Mouse (Mus musculus) cerebellum, adult 2 months (tissue): ENCODE measurements at regions not wholly inside any gene's neighbourhood (a gene's known extent, or its start where the extent isn't known, plus 50 kb on each side); places are given as distances from the start of the nearest gene placed in this dataset.
A peak's percentile ranks its signal among the peaks of the same experiment; 100 is the strongest.

ENCODE experiments used
- DNase-seq, 2 experiments: peaks; one replicate each; pipeline ENCODE4 v3.0.0; 2021
- H3K27ac ChIP-seq: fragments of 200-500 bp; 2 replicates; pipeline ENCODE4 v1.5.1; 2012; ENCODE audit warnings: low read length, control low read depth, inconsistent platforms; ENCODE audit not compliant: insufficient read depth
- H3K27me3 ChIP-seq: fragments of 200-500 bp; 2 replicates; pipeline ENCODE4 v1.6.1; 2012; ENCODE audit warnings: inconsistent platforms, mild to moderate bottlenecking, low read length, moderate library complexity; ENCODE audit not compliant: control insufficient read depth, insufficient read depth
- H3K4me1 ChIP-seq: fragments of 200-500 bp; 2 replicates; pipeline ENCODE4 v1.6.1; 2011; ENCODE audit warnings: low read length; ENCODE audit not compliant: control insufficient read depth, insufficient read depth
- H3K4me3 ChIP-seq: fragments of 200-500 bp; replicated peaks from 2 replicates; pipeline ENCODE3; 2011; ENCODE audit warnings: mild to moderate bottlenecking, low read depth, low read length, control low read depth; ENCODE audit not compliant: insufficient read depth
- CTCF ChIP-seq: fragments of 200-500 bp; IDR thresholded peaks from 2 replicates; pipeline ENCODE4 v1.5.1; 2011; ENCODE audit warnings: low read depth, mild to moderate bottlenecking, control low read depth, low read length, moderate library complexity, borderline replicate concordance; ENCODE audit not compliant: insufficient read depth
- POLR2A ChIP-seq: fragments of 200-500 bp; IDR thresholded peaks from 2 replicates; pipeline ENCODE4 v1.6.1; 2011; ENCODE audit warnings: low read length, control low read depth, borderline replicate concordance; ENCODE audit not compliant: insufficient read depth
- WGBS: fragments of 180-500 bp; shearing (Covaris S2); methylation state at CpG from one replicate; pipeline ENCODE4 v1.1.7; 2018; 5-methylcytosine and 5-hydroxymethylcytosine counted together

- no peak for DNase-seq
- Histone ChIP-seq H3K4me1 (peaks cover 16% of the 10 kb centered on the region), H3K4me3 (no peak overlapping the region), H3K27ac (no peak overlapping the region), H3K27me3 (no peaks in the 10 kb centered on the region)
- WGBS, result 52% methylated on average over 14 of the region's 14 CpGs
- TF ChIP-seq CTCF, result no peak
- TF ChIP-seq POLR2A, result no peak
Observed at GRCm38 (mm10) chr8:93730738-93731700, 78.7 kb upstream of the Gnao1 start.

- H3K27me3 ChIP-seq, result no peaks in the 10 kb centered on the region
- WGBS, result 54% methylated on average over 4 of the region's 4 CpGs
- TF ChIP-seq POLR2A (no peak), CTCF (no peak)
- H3K4me1 ChIP-seq, result peaks cover 14% of the 10 kb centered on the region
- H3K4me3 ChIP-seq, result no peak overlapping the region
- no peak overlapping the region for H3K27ac ChIP-seq
- peak; percentile 31 to 58 for DNase-seq
Observed at GRCm38 (mm10) chr8:93734818-93735217, 74.9 kb upstream of the Gnao1 start.

DNA sequence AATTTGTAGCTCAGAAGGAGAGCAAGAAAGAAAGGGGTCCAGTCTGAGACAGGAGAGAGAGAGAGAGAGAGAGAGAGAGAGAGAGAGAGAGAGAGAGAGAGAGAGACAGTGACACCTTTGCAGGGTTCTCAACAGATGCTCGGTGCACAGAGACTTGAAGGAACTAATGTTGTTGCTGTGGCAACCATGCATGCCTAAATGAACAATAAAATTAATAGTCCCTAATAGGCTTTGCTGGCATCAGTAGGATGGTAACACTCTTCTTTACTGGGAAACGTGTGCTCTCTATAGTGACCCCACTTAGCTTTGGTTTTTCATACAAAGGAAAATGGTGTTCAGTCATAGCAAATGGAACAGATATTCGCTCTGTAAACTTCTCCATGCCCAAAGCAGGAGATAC is 69.5 kb upstream of the Gnao1 start:
- Histone ChIP-seq H3K27me3 (no peaks in the 10 kb centered on the region), H3K4me1 (peaks cover 6% of the 10 kb centered on the region; the same call in 1 of the 2 replicates), H3K4me3 (no peak overlapping the region), H3K27ac (no peak overlapping the region)
- TF ChIP-seq CTCF (no peak), POLR2A (no peak)
- 41% methylated on average over 3 of the region's 3 CpGs for WGBS
- DNase-seq, result no peak

DNA sequence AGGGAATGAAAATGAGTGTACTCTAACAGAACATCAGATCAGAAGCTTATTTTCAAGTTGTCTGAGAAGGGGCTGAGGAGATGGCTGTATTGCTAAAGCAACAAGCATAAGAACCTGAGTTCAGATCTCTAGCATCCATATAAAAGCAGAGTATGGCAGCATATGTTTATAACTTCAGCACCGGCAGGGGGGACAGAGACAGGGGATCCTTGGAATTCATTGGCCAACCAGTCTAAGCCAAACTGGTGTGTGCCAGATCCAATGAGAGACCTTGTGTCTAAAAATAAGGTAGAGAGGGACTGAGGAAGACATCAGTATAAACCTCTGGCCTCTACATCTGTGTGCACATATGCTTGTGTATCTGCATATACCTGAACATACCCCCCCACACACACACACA is 61.0 kb upstream of the Gnao1 start:
- H3K4me1 ChIP-seq, result no peaks in the 10 kb centered on the region
- no peak for TF ChIP-seq POLR2A
- no peak for TF ChIP-seq CTCF
- no peak for DNase-seq
- H3K27me3 ChIP-seq, result no peaks in the 10 kb centered on the region
- H3K27ac ChIP-seq, result no peak overlapping the region
- WGBS, result 68% methylated on average over 1 of the region's 1 CpGs
- H3K4me3 ChIP-seq, result no peak overlapping the region

- 70% methylated on average over 2 of the region's 2 CpGs for WGBS
Observed at GRCm38 (mm10) chr8:93750921-93751320, 58.8 kb upstream of the Gnao1 start.

DNA sequence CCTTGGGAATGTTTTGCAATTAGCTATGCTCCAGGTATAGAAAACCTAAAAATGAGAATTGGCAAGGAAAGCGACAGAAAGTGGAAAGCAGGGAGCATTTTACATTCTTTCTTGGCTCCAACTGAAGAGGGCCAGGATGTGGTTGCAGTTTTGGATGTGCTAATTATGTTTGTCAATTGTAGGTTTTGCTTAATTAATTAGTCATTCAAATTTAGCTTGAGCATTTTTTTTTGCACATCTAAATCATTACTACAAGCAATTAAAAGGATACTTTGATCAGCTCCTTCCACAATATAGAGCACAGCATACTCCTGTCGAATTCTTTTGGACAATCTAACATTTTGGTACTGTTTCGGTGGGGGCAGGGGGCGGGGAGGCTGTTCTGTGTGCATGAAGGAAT is 53.8 kb upstream of the Gnao1 start:
- WGBS, result 85% methylated on average over 4 of the region's 4 CpGs
- TF ChIP-seq POLR2A (no peak), CTCF (no peak)

More at GRCm38 (mm10) chr8:93750921-93751320, 58.8 kb upstream of the Gnao1 start:
- no peaks in the 10 kb centered on the region for H3K27me3 ChIP-seq
- no peak overlapping the region for H3K27ac ChIP-seq
- no peak for DNase-seq
- no peaks in the 10 kb centered on the region for H3K4me1 ChIP-seq
- H3K4me3 ChIP-seq, result no peak overlapping the region
- no peak for TF ChIP-seq CTCF
- no peak for TF ChIP-seq POLR2A

More for the DNA sequence above, 53.8 kb upstream of the Gnao1 start:
- H3K27me3 ChIP-seq, result no peaks in the 10 kb centered on the region
- H3K27ac ChIP-seq, result no peak overlapping the region
- no peak overlapping the region for H3K4me3 ChIP-seq
- DNase-seq, result no peak
- H3K4me1 ChIP-seq, result no peaks in the 10 kb centered on the region
